Mouse (Mus musculus) embryonic facial prominence, embryonic 14.5 days (tissue): Measurements from ENCODE around the gene Cd300ld2. TPM values are rescaled to one million over a fixed set of nuclear protein-coding genes. Genes with fewer than 3 reads are reported as not detected.
A peak's percentile ranks its signal among the peaks of the same experiment; 100 is the strongest.
"Not testable (repeated sequence)": the region's sequence is repeated elsewhere in the genome, so short reads cannot be mapped to it uniquely, and the experiment has no call there.

Source experiments
- ATAC-seq: fragments of 200-750 bp; cut with Nextera tagmentation; 2 replicates; pipeline ENCODE4 v1.8.0; 2017; ENCODE audit warnings: low read depth, moderate number of reproducible peaks, moderate TSS enrichment
- DNase-seq: peaks from one replicate; pipeline ENCODE4 v3.0.0-alpha.2; 2015; ENCODE audit warnings: low spot score
- H3K27ac ChIP-seq: fragments of 300-500 bp; sonication (generic); replicated peaks from 2 replicates; pipeline ENCODE4 v1.5.1; 2014; ENCODE audit warnings: low read depth, mild to moderate bottlenecking, low read length, moderate library complexity
- H3K27me3 ChIP-seq: fragments of 300-500 bp; sonication (generic); replicated peaks from 2 replicates; pipeline ENCODE4 v1.6.1; 2014; ENCODE audit warnings: low read length; ENCODE audit not compliant: control insufficient read depth, insufficient read depth
- H3K36me3 ChIP-seq: fragments of 300-500 bp; sonication (generic); 2 replicates; pipeline ENCODE4 v1.6.1; 2014; ENCODE audit warnings: low read length, mixed read lengths; ENCODE audit not compliant: control insufficient read depth, insufficient read depth
- H3K4me1 ChIP-seq: fragments of 300-500 bp; sonication (generic); 2 replicates; pipeline ENCODE4 v1.6.1; 2014; ENCODE audit warnings: antibody characterized with exemption, low read length; ENCODE audit not compliant: control insufficient read depth, insufficient read depth
- H3K4me2 ChIP-seq: fragments of 300-500 bp; sonication (generic); 2 replicates; pipeline ENCODE4 v1.6.1; 2014; ENCODE audit warnings: low read depth, mild to moderate bottlenecking, low read length, moderate library complexity, mixed read lengths
- H3K4me3 ChIP-seq: fragments of 300-500 bp; sonication (generic); 2 replicates; pipeline ENCODE4 v1.5.1; 2014; ENCODE audit warnings: low read depth, mild to moderate bottlenecking, low read length
- H3K9ac ChIP-seq: fragments of 300-500 bp; sonication (generic); 2 replicates; pipeline ENCODE4 v1.6.1; 2014; ENCODE audit warnings: low read depth, mild to moderate bottlenecking, low read length, moderate library complexity, mixed read lengths
- H3K9me3 ChIP-seq: fragments of 300-500 bp; sonication (generic); 2 replicates; pipeline ENCODE4 v1.6.1; 2016; ENCODE audit warnings: low read length; ENCODE audit not compliant: control insufficient read depth
- WGBS: fragments of 180-500 bp; shearing (Covaris S2); extraction: QIAGEN DNeasy Blood & Tissue Kit; methylation state at CpG from one replicate; pipeline ENCODE4 v1.1.7; 2014; 5-methylcytosine and 5-hydroxymethylcytosine counted together
- polyA plus RNA-seq: library from polyadenylated mRNA; unstranded; fragments of >200 nt; fragmentation: Nextera tagmentation; extraction: Ambion mirVana; gene quantifications from 2 replicates; pipeline ENCODE4 v1.2.1, GENCODE M21; 2014

The Cd300ld2 gene
- polyA plus RNA-seq = not detected in 2 replicates

DNA sequence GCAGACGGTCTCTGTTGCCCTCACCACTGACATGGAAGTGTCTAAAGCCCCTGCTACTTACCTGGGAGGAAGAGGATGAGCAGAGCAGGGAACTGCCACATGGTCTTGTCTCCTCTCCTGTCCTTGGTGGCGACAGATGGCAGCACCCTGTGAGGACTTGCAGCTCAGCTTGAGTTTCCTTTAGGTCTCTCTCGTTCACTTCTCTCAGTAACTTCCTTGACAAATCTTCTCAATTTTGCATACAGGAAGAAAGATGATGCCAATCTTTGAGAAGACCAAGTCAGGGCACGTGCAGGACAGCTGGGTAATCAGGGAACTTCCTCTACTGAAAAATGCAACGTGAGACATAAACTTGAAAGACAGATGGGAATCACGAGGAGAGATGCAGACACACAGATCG is at the start of gene Cd300ld2:
Gene Cd300ld2, minus strand, starts transcription at position 101 of the 400 bp plus-strand sequence.
- DNase-seq, H3K27me3 ChIP-seq, H3K36me3 ChIP-seq, H3K4me1 ChIP-seq, H3K9me3 ChIP-seq, H3K4me3 ChIP-seq, H3K27ac ChIP-seq, H3K4me2 ChIP-seq, ATAC-seq, H3K9ac ChIP-seq: not testable (repeated sequence)
- no CpG with 5 or more reads among the region's 7 CpGs for WGBS

DNA sequence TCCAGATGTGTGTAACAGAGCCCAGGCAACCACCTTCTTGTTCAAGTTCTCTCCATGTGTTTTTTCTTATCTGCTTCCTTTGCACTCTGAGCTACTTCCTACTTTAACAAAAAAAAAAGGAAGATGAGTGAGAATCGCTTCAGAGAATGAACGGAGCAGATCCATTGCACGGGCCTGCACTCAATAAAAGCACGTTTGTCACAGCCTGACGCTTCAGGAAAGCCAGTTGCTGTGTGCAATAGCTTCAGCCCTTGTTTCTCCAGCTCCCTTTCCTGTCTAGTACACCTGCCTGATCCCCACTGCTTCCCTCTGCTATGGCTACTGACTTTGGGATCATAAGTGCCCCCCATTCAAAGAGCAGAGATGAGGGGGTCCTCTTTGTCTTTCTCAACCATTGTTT is 46.1 kb upstream of the Cd300ld2 start, which contains the start of gene Cd300e:
Gene Cd300e, minus strand, starts transcription at position 101 of the 400 bp plus-strand sequence.
- H3K36me3 ChIP-seq = no peaks in the 10 kb centered on the region
- no peak within 1 kb of the TSS for H3K4me2 ChIP-seq
- WGBS = 44% methylated on average over 5 of the region's 5 CpGs
- H3K4me3 ChIP-seq = no peak within 1 kb of the TSS
- ATAC-seq = no peak
- no peaks in the 10 kb centered on the region for H3K27me3 ChIP-seq
- H3K27ac ChIP-seq = no peak within 1 kb of the TSS
- H3K9me3 ChIP-seq = no peaks in the 10 kb centered on the region
- DNase-seq = no peak
- H3K4me1 ChIP-seq = no peaks in the 10 kb centered on the region
- H3K9ac ChIP-seq = no peak within 1 kb of the TSS

DNA sequence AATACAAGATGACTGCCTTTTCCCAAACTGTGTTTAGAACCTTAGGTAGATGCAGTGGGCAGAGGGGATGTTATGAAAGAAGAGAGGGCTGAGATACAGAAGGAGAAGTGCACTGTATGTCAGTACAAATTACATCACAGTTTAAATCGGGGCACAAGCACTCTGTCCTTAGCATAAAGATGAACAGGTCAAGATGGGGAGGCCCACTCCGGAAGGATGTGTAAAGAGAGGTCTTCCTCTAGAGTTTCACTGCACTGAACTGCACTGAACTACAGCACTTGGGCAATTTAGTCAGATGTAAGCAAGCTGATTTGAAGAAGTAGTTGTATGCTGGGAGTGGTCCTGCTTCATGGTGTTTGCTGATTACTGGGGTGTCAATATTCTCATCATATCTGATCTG is 43.8 kb upstream of the Cd300ld2 start:
- 80% methylated on average over 2 of the region's 2 CpGs for WGBS
- no peaks in the 10 kb centered on the region for H3K9me3 ChIP-seq
- no peaks in the 10 kb centered on the region for H3K4me1 ChIP-seq
- no peak overlapping the region for H3K4me3 ChIP-seq
- H3K27me3 ChIP-seq = no peaks in the 10 kb centered on the region
- H3K4me2 ChIP-seq = no peak overlapping the region
- no peak overlapping the region for H3K27ac ChIP-seq
- no peaks in the 10 kb centered on the region for H3K36me3 ChIP-seq
- no peak for ATAC-seq
- DNase-seq = no peak
- H3K9ac ChIP-seq = no peak overlapping the region

DNA sequence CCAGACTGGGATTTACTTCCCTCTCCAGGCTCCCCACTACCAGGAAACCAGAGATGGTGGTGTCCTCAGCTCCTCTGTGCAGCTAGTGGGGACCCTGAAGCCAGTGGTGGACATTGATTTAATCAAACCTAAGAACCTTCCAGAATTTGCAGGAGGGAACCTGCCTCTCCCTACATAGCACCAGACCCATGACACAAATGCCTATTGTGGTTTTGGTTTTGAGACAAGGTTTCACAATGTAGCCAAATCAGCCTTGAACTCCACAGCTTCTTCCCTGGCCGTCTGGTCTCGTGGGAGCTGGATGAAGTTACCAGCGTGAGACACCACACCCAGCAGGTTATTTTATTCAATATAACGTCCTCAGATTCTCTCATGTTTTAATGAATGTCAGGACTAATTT is 42.7 kb upstream of the Cd300ld2 start:
- no peak for DNase-seq
- WGBS = 63% methylated on average over 4 of the region's 4 CpGs

DNA sequence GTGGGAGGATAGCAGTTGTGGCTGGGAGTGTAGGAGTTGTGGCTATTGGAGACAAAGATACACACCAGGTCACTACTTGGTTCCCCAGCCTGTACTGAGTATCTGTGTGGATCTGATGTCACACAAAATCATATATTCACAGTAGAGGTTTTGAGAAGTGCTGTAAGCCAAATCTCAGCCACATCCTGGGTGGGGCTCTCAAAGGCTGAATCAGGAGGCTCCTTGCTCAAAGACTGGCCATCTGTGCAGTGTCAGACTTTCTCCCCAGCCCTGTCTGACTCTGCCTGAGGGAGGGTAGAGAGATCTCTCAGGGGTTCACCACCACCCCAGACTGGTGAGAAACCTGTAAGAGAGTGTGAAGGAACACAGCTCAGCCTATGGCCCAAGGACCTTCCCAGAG is 38.5 kb upstream of the Cd300ld2 start:
- DNase-seq (no peak), ATAC-seq (no peak)
- no peak overlapping the region for H3K4me2 ChIP-seq
- no peaks in the 10 kb centered on the region for H3K9me3 ChIP-seq
- no peak overlapping the region for H3K27ac ChIP-seq
- no peaks in the 10 kb centered on the region for H3K36me3 ChIP-seq
- H3K27me3 ChIP-seq = no peaks in the 10 kb centered on the region
- no peak overlapping the region for H3K9ac ChIP-seq
- no peak overlapping the region for H3K4me3 ChIP-seq
- no peaks in the 10 kb centered on the region for H3K4me1 ChIP-seq

More for the DNA sequence above, 42.7 kb upstream of the Cd300ld2 start:
- Histone ChIP-seq H3K4me3 (no peak overlapping the region), H3K4me2 (no peak overlapping the region), H3K27me3 (no peaks in the 10 kb centered on the region), H3K4me1 (no peaks in the 10 kb centered on the region), H3K9me3 (no peaks in the 10 kb centered on the region), H3K36me3 (no peaks in the 10 kb centered on the region), H3K27ac (no peak overlapping the region), H3K9ac (no peak overlapping the region)
- ATAC-seq = no peak

DNA sequence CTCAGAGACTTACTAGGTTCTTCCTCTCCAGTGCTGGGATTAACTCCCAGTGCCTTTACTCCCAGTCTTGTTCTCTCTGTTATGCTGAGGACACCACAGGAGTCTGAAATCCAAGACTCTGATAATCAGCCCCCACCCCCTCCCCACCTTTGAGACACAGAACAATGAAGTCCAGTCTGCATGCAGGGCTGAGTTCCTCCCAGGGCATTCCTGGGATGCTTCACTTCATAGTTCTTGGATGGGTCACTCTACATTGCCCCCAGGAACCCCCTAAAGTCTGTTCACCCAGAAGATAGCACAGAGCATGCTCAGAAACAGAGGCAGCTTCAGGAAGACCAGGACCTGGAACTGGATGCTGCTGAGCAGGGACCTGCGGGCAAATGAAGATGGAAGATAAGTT is 37.0 kb upstream of the Cd300ld2 start:
- H3K36me3 ChIP-seq = no peaks in the 10 kb centered on the region
- WGBS = 86% methylated on average over 1 of the region's 1 CpGs
- H3K4me3 ChIP-seq = no peak overlapping the region
- H3K27me3 ChIP-seq = no peaks in the 10 kb centered on the region
- H3K9me3 ChIP-seq = no peaks in the 10 kb centered on the region
- no peak overlapping the region for H3K9ac ChIP-seq
- ATAC-seq (no peak), DNase-seq (no peak)
- H3K27ac ChIP-seq = no peak overlapping the region
- no peaks in the 10 kb centered on the region for H3K4me1 ChIP-seq
- H3K4me2 ChIP-seq = no peak overlapping the region

DNA sequence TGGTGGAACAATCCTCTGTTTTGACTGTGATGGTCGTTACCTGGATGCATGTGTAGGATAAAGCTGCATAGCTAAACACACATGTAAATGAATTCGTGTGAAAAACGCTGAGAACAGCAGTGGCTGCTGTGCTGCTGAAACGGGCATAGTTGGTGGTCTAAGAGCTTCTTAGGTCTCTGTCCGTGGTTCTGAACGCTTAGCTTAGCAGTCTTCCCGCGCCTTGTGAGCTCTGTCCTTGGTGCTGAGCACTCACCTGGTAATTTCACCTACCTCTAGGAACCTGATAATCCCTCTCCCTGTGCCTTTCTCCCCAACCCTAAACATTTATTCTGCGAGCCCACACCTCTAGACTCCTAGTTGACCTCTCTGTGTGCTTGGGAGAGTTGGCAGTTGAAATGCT is 36.2 kb upstream of the Cd300ld2 start:
- DNase-seq (peak; percentile 91), ATAC-seq (no peak)
- H3K27ac ChIP-seq = no peak overlapping the region
- no peaks in the 10 kb centered on the region for H3K9me3 ChIP-seq
- 4% methylated on average over 9 of the region's 9 CpGs for WGBS
- H3K4me1 ChIP-seq = no peaks in the 10 kb centered on the region
- no peak overlapping the region for H3K4me3 ChIP-seq
- no peak overlapping the region for H3K4me2 ChIP-seq
- no peak overlapping the region for H3K9ac ChIP-seq
- H3K36me3 ChIP-seq = no peaks in the 10 kb centered on the region
- no peaks in the 10 kb centered on the region for H3K27me3 ChIP-seq

DNA sequence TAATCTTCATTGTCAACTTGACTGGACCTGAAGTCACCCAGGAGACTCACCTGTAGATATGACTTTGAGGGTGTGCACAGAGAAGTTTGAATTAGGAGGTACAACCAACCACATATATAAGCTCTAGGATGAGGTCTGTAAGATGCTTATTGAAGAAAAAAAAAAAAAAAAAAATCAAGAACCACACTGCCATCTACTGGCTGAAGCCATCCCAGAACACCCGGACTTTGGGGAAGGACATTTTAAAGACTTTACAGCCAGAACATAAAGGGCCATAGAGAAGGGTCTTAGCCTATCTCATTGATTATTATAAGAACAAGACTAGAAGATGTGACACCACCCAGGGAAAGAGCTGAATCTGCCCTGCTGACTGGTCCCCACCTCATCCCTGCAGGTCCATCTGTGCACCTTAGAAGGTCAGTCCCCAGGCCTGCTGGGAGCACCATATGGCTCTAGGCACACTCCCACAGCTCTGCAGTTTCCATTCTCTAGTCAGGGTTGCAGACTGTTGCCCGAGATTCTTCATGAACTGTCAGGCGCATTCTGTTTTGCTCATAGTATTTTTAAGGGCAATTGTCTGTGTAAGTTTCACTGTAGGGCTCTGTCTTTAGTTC is 33.4 kb upstream of the Cd300ld2 start:
- H3K27ac ChIP-seq = no peak overlapping the region
- H3K9ac ChIP-seq = no peak overlapping the region
- DNase-seq (no peak), ATAC-seq (no peak)
- H3K4me3 ChIP-seq = no peak overlapping the region
- no peaks in the 10 kb centered on the region for H3K4me1 ChIP-seq
- H3K4me2 ChIP-seq = no peak overlapping the region
- H3K36me3 ChIP-seq = no peaks in the 10 kb centered on the region
- H3K9me3 ChIP-seq = no peaks in the 10 kb centered on the region
- WGBS = 37% methylated on average over 3 of the region's 3 CpGs
- H3K27me3 ChIP-seq = no peaks in the 10 kb centered on the region

DNA sequence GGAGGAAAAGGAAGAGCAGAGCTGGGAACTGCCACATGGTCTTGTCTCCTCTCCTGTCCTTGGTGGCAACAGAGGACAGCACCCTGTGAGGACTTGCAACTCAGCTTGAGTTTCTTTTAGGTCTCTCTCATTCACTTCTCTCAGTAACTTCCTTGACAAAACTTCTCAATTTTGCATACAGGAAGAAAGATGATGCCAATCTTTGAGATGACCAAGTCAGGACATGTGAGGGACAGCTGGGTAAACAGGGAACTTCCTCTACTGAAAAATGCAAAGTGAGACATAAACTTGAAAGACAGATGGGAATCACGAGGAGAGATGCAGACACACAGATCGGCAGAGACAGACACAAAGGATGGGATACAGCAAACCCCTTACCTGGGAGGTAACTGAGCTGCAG is 32.3 kb upstream of the Cd300ld2 start, which contains the start of gene Cd300ld3:
Gene Cd300ld3, minus strand, starts transcription at position 151 of the 400 bp plus-strand sequence.
- DNase-seq (no peak), ATAC-seq (no peak)
- H3K9ac ChIP-seq = no peak within 1 kb of the TSS
- 73% methylated on average over 2 of the region's 2 CpGs for WGBS
- no peak within 1 kb of the TSS for H3K4me2 ChIP-seq
- no peaks in the 10 kb centered on the region for H3K4me1 ChIP-seq
- no peaks in the 10 kb centered on the region for H3K36me3 ChIP-seq
- no peak within 1 kb of the TSS for H3K27ac ChIP-seq
- no peak within 1 kb of the TSS for H3K4me3 ChIP-seq
- no peaks in the 10 kb centered on the region for H3K27me3 ChIP-seq
- no peaks in the 10 kb centered on the region for H3K9me3 ChIP-seq
